Mouse (Mus musculus): ENCODE results near the gene Timm8a2. TPM values are rescaled to one million over a fixed set of nuclear protein-coding genes. Genes with fewer than 3 reads are reported as not detected.

Gene Timm8a2
- total RNA-seq, 2 experiments from 2014 or later: 0.33 TPM; not detected in 1

DNA sequence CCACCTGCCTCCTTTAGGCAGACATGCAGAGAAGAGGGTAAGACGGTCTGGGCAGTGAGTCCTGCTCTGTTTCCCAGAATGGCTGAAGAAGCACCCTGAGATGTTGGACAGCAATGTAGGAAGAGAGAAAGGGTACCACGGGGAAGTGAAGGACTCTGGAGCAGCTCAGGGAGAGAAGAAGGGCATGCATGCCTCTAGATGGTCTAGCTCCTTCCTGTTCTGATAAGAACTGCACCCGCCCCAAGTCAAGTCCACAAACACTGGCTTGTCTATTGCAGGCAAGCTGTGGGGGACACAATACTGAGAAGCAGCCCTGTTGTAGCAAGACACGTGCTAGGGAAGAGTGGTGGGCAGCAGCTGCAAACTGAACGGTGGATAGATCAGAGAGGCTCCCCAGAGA lies 22.3 kb upstream of the Timm8a2 start:
- no peak for DNase-seq

DNA sequence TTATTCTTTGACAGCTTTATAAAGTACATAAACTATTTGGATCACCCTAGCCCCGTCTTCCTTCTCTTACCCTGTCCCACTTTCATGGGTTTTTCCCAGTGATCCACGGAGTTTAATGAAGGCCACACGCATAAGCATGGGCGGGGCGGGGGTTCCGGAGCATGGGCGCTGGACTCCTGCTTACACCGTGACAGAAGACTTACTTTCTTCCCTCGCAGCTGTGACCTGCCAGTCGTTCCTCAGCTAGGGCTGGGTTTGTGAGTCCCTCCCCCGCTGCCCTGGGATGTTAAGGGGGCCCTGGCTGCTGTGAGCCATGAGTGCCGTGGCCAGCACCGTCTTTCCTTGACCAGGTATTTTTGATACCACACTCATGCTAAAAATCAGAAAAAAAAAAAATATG lies 21.7 kb upstream of the Timm8a2 start:
- DNase-seq: no peak

DNA sequence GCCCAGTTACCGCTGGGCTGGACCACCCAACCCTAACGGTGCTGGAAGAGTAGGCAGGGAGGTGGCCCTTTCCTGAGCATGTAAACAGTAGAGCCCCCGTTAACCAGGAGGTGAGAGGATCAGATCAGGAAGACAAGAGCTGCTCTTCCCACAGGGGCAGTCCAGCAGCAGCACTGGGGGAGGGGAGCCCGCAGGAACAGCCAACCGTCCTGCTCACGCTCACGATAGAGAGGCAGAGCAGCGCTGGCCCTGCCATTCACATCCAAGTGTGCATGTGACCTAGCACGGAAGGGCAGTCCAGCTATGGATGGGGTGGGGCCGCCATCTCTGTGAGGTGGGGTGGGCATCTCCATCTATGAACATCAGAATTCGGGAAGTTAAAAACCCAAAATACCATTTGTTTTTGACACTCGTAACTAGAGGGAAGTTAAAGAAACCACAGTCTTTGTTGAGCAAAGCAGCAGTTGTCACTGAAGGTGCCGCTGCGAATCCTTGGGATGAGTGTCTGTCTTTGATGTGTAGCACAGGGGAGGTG lies 21.0 kb upstream of the Timm8a2 start:
- no peak for DNase-seq

DNA sequence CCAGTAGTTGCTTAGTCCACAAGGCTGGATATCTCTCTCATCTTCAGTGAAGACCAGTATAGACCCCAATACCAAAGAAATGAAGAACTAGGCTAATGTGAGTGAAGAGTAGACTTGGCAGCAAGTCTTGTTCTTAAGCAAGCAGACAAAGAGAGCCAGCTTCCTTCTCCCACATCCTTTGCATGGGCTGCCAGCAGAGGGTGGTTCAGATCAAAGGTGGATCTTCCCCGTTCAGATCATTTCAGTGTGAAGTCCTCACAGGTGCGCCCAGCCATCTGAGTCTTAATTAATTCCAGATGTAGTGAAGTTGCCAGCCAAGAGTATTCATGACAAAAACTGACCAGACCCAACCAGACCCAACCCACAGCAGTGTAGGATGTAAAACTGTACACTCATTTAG lies 16.5 kb upstream of the Timm8a2 start:
- no peak for DNase-seq

DNA sequence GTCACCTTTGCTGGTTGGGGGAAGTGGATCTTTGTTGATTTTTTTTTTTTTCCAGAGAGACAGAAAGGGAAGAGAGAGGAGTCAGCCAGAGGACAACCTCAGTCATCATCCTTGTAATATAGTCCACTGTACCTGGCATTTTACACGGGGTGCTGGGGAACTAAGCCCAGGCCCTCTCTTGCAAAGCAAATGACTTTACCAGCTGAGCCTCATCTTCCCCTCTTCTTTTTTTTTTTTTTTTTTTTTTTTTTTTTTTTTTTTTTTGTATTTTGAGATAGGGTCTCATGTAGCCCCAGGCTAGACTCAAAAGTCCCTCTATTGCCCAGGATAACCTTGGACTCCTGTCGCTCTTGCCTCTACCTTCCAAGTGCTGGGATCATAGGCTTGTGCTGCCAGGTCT lies 15.1 kb upstream of the Timm8a2 start:
- DNase-seq: no peak

DNA sequence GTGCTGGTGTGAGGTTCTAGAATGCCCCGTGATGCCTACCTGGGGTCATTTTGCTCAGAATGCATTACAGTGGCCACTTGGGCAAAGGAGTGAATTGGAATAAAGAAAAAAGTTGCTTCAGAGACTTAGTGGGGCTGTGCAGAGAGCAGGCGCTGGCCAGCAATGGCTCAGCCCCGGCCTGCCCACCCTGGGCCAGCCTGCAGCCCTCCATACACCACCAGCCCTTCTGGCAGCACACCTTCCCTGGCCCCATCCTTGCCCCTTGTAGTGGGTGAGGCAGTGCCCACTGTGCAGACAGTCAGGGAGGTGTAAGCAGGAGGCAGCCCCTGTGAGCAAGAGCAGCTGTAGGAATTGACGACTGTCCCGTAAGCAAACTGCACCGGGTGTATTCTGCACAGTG lies 13.9 kb upstream of the Timm8a2 start:
- DNase-seq: no peak

DNA sequence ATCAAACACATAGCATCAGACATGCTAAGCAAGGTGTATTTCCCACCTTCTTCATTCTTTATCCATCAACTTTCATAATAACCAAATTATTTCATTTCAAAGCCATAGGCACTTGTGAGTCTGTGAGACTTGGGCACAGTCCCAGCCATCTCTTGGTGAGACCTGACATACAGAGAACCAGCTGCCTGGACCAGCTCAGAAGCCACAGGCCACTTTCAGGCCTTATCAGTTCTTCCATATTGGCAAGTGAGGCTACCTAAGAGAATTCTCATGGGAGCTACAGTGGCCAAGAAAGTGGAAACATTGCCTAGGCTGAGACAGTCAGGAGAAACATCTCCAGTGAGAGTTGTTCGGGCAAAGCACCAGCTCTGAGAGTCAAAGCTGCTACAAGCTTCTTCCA lies 11.4 kb upstream of the Timm8a2 start:
- no peak for DNase-seq

DNA sequence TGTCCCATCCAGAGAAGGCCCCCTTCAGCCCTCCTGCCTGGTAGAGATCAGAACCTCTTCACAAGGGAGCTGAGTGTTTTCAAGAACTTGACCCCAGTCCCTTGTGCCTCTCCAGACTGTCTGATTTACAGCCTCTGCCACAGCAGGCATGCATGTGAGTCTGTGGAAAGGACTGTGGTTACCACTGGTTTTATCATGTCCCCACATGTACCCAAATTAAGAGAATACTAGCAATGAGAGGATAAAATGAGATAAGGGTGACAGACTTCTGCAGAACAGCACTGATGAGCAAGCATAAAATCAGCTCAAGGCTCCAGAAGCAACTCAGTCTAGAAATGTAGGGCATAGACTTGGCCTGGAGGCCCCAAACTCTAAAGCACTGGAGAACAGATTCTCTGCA lies 10.5 kb upstream of the Timm8a2 start:
- DNase-seq: no peak

DNA sequence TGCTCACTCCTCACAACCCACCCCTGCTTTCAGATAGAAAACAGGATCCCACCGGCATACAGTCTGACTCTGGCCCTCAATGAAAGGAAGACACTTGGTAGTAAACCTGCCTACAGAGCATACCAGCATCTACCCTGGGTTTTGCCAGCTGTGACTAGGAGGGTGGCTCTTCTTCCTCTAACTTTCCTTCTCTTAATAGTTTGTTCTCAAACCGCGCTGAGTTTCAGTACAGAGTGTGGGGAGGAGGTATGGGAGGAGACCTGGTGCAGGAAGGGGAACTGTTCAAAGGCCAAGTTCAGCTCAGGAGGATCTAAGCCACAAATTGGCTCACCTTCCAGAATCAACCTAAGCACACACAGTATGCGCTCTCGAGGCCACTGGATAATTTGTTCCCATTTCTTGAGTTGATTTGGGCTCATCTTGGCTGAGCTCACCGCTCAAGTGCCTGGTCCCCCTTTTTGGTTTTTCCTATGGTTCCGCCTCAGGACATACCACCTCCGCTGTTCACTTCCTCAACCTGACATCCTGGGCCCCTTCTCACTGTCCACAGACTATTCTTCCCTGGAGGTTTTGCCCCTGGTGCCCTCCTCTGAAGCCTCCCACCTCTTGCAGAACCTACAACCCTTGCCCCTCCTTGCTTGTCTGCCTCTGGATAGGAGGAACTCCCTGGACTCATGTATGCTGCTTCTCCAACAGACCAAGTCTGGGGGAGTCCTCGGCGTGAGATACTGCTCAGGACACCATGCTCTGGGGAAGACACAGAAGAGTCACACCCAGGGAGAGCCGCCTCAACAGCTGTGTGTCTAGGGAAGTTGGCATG lies 5.3 kb upstream of the Timm8a2 start:
- DNase-seq: no peak

DNA sequence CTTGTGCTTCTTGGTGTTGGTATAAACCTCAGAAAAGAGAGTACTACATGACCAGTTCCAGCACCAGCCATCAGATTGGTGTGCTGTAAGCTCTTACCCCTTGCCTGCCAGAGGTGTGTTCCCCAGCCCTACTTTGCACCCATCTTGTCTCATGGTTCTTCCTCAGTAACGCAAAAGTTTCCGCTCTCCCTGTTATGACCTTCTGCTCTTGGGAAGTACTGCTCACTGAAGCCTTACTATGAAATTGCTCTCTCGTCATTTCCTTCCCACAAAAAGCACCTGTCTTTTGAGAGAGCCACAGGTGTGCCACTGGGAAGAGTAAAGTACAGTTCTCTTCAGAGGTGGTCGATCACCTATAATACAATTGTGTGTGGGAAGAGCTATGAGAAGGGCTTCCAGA lies 4.6 kb upstream of the Timm8a2 start:
- no peak for DNase-seq

DNA sequence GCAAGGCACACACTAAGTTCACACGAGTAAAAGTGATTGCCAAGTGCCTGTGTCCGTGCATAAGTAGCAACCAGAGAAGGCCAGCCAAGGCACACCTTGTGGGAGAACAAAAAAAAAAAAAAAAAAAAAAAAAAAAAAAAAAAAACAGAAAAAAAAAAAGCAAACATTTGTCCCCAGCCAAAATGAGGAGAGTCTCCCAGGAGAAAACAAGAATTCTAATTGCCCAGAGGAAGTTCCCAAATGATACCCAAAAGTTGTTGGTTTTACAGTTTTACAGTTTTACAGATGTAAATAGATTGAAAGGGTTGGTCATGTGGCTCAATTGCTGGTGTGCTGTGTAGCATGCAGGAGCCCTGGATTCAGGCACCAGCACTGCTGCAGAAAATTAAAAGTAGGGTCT lies 2.4 kb upstream of the Timm8a2 start:
- DNase-seq: no peak

DNA sequence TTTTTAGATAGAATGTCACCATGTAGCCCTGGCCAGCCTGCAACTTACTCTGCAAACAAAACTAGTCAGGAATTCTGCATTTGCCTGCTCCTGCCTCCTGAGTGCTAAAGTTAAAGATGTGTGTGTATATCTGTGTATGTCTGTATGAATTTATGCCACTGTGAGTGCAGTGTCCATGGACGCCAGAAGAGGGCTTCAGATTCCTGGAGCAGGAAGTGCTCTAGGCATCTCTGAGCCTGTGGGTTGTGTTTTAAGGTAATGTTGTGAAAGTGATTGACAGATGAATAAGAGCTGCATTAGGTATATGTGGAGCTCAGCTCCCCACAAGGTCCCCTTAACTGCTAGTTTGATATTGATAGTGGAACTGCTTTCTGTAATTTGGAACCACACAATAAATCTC lies 707 bp downstream of the Timm8a2 start:
- no peak for DNase-seq

DNA sequence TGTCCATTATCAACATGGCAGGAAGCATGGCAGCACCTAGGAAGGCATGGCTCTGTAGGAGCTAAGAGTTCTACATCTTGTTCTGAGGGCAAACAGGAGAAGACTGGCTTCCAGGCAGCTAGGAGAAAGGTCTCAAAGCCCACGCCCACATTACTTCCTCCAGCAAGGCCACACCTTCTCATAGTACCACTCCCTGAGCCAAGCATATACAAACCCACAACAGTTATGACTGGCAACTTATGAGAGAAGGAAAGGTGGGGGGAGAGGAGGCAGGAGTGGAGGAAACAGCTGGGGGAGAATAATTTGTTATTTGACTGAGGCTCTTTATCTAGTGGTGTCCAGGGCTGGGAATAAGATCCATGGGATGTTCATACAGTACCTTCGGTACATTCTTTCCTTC lies 1.4 kb downstream of the Timm8a2 start:
- DNase-seq: no peak

DNA sequence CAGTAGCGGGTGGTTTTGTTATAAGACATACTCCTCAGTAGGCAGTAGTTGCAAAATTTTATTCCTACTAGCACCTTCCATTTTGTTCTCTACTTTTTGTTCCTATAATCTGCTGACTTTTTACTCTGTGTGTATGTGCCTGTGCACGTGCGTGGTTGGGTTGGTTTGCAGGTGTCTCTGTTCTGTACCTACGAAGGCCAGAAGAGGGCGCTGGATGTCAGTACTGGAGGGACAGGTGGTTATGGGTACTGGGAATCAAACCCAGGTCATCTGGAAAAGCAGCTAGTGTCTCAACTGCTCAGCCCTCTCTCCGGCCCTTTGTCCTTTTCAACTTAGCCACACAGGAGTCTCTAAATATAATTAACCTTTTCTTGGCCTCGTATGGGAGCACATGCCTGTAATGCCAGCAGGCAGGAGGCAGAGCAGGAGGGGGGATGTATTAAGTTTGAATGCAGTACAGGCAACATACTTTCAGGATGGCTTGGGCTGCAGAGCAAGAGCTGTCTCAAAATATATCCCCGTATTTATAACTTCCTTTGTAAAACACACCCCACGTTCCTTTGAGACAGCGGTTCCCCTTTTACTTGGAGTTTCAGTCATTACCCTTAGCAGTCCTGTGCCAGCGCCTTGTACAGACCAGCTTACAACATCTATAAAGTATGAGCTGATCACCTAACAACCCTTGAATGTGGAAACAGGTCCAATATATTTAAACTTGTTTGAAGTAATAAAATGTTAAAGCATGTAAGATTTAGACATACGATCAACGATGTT lies 4.6 kb downstream of the Timm8a2 start:
- DNase-seq: no peak

DNA sequence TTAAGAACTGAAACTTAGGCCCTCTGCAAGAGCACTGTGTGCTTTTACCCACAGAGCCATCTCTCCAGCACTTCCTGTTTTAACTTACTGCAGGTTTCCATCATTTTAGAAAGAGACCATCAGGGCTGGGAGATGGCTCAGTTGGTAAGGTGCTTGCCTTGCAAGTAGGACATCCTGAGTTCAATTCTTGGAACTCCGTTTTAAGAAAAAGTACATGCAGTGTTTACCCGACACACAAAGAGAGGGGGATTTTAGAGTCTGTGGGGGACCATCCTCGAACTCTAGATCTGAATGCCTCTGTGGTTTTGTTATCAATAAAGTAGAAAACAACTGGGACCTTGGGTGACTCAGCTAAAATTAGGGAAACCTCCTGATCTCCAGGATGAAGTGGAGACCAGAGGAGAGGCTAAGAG lies 6.9 kb downstream of the Timm8a2 start:
- no peak for DNase-seq

DNA sequence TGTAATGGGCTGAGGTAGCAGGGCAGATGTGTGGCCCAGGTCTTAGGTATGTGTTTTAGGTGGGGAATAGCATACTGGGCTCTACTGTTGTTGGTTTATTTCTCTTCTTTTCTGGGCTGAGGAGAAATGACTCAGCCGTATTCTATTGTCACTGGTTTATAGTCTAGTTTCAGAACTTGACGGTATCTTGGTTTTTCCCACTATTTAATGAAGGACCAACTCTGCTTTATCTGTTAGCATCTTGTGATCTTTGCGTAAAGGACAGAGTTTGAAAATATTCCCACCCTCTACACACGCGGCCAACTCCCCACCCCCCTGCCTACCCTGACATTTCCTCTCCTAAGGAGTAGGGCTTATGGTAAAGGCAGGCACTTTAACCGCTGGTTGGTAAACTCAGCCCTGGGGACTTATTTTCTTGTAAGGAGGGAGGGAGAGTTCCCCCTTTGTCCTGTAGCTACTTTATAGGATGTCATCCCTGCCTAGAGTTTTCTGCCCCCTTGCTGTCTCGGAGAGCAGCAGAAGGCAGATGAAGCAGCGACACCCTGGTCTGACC lies 7.7 kb downstream of the Timm8a2 start:
- DNase-seq: no peak

DNA sequence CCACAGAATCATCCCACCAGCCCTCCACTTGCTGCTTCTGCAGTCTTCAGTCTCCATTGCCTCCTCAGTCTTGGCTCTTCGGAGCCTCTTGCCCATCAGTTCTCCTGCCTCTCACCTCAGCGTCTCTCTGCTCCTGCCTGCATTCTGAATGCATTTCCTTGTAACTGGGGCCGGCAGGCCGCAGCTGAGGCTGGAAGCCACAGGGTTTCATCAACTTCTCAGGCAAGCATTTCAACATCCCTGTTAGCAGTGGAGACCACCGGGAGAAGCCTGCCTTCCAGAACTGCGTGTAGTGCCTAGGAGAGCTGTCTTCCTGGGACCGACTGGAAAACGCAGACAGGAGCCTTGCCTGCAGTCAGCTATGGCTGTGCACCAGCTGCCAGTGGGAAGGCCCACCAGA lies 13.3 kb downstream of the Timm8a2 start:
- DNase-seq: no peak

DNA sequence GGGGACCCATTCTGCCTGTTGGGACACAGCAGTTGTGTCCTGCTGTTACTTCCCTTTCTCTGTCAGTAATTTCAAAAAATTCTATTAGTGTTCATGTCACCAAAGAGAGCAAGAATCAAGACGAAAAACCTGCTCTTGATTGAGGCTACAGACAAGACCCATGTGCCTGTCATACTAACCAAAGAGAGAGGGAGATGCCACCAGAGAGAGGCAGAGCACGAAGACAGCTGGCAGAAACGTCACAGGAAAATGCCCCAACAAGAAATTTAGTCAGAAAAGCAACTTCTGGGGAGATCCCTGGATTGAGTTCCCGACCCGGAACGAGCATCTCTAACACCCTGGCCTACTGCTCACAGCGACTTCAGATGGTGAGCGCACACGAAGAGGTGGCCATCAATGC lies 14.3 kb downstream of the Timm8a2 start:
- DNase-seq: no peak

DNA sequence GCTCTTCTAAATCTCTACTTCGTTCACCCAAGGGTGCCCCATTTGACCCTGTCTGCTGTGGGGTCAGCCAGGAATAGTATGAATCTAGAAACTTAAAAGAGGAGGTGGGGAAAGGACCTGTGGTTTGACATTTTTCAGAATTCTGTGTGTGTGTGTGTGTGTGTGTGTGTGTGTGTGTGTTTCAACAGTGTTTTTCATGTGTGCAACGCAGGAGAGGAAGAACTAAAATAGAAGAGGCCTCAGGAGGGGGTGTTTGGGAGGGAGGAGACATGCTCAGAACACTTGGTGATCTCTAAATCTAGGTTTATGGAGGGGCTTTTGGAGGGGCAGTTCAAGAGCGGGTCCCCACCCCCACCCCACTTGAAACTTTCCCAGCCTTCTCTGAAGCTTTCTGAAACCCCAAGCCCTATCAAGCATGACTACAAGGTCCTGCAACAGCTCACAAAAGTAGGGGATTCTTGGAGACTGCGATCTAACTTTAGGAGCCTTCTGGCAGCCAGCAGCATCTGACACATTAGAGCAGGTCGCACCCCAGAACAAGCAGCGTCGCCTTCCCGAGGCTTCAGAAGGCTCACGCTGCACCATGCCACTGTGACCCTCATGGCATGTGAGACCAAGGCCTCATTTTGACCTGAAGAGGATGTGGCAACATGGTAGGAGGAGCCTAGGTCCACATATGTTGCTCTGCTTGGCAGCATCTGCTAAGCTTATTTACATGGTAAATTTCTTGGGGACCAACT lies 18.6 kb downstream of the Timm8a2 start:
- DNase-seq: no peak

DNA sequence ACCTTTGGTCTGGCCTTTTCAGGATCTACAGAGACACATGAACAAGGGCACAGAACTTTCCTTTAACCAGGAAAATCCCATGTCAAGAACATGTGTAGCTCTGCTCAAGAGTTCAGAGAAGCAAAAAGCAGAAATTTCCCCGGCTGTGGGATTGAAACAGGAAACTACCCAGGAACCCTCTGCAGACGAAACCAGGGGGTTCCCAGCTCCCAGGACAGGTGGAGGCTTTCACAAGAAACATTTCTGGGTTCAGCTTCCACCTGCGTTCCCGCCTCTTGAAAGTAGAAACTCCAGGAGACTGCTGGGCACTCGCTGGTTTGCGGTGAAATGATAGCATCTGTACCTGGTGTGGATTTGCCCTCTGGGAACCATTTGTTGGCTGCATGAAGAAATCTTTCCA lies 22.4 kb downstream of the Timm8a2 start:
- DNase-seq: no peak

DNA sequence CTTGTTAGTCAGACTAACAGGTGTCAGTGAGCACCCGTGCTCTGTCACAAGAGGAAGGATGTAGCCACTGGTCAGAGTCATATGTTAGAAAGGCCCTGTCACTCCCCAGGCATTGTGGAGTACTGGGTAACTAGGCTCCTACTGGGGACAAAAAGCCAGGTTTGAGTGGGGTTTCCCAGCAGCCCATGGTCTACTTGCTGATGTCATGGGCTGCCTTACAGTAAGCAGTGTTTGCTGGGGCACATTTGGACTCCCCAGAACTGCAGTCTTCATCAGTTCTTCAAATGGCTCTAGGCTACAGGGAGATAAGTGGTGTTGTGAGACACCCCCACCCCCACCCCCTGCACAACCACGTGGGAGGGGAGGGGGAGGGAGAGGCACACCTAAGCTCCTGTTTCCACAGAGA lies 23.5 kb downstream of the Timm8a2 start:
- DNase-seq: no peak

DNA sequence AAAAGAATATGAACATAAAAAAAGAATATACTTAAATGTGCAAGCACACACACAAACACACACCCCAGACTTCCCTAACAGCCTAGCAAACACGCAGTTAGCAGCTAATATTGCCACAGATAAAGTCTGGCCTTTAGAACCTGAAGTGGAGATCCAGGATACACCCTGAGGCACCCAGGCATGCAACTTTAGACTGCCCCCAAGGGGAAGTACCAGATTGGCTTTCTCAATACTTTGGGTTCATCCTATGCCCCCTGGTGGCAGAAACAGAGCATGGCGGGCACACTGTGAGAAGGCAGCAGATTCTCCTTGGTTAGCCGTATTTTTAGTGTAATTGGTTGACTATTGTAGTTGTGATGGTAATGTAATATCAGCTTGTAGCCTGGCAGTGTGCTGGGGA lies 26.2 kb downstream of the Timm8a2 start:
- peak; percentile 89 for DNase-seq

DNA sequence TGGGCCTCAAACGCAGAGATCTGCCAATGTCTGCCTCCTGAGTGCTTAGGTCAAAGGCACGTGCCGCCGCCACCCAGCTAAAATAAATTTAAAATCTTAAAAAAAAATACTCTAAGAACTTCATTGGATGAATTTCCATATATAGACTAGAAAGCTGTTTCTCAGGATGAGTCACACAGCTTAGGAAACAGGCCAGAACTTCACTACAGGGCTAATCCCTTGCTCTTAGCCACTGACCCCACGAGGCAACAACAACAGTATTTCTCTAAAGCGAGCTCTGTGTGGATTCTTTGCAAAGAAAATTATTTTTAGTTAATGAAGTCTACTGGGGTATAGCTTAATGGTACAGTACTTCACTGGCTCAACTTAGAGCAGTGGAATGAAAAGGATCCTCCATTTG lies 26.9 kb downstream of the Timm8a2 start:
- DNase-seq: no peak

Measured in adrenal gland, postnatal 10 days (tissue).